Mouse (Mus musculus) CH12.LX (cell line): ENCODE measurements around the gene Clk2. TPM values are rescaled to one million over a fixed set of nuclear protein-coding genes. Genes with fewer than 3 reads are reported as not detected.

Experiments used
- DNase-seq: peaks from one replicate; pipeline ENCODE4 v3.0.0-alpha.2; 2013; ENCODE audit errors: extremely low read depth
- H3K27ac ChIP-seq: 2 replicates; pipeline ENCODE4 v1.5.1; 2012; ENCODE audit warnings: low read depth, mild to moderate bottlenecking, control low read depth, moderate library complexity; ENCODE audit not compliant: insufficient read depth
- H3K27me3 ChIP-seq: replicated peaks from 2 replicates; pipeline ENCODE3; 2012; ENCODE audit warnings: inconsistent platforms
- H3K36me3 ChIP-seq, 2 experiments: replicated peaks in 1 of 2; 2 replicates each; pipeline versions ENCODE3 to v1.6.1; 2012; ENCODE audit warnings: inconsistent platforms in 1 of 2, low read length in 1 of 2, mild to moderate bottlenecking in 1 of 2, mixed read lengths in 1 of 2, moderate library complexity in 1 of 2; ENCODE audit not compliant: control insufficient read depth in 1 of 2, insufficient read depth in 1 of 2
- H3K4me1 ChIP-seq, 2 experiments: 2 replicates each; pipeline ENCODE4 v1.6.1; 2012; ENCODE audit warnings: inconsistent platforms in 1 of 2, moderate library complexity in 1 of 2; ENCODE audit not compliant: insufficient read depth in 2 of 2, control insufficient read depth in 1 of 2
- H3K4me2 ChIP-seq: 2 replicates; pipeline ENCODE4 v1.6.1; 2012; ENCODE audit warnings: low read depth, mild to moderate bottlenecking, control low read depth; ENCODE audit not compliant: poor library complexity, insufficient read depth, severe bottlenecking
- H3K4me3 ChIP-seq, 3 experiments: fragments of 150-350 bp in 1 of 3; sonication (generic) in 1 of 3; replicated peaks in 1 of 3; 2 replicates each; pipeline versions ENCODE3 to v1.5.1; 2011 to 2012; ENCODE audit warnings: low read depth in 2 of 3, low read length in 2 of 3, mild to moderate bottlenecking in 2 of 3, moderate library complexity in 2 of 3, control low read depth in 1 of 3, improper control_type of control experiment in 1 of 3, inconsistent platforms in 1 of 3, mixed read lengths in 1 of 3; ENCODE audit not compliant: poor library complexity in 1 of 3
- H3K79me2 ChIP-seq: replicated peaks from 2 replicates; pipeline ENCODE4 v1.6.1; 2012; ENCODE audit warnings: mild to moderate bottlenecking, moderate library complexity; ENCODE audit not compliant: control insufficient read depth, poor library complexity, insufficient read depth, severe bottlenecking; ENCODE audit errors: extremely low read depth
- H3K9ac ChIP-seq: 2 replicates; pipeline ENCODE4 v1.6.1; 2012; ENCODE audit warnings: low read depth, mild to moderate bottlenecking, control low read depth, moderate library complexity; ENCODE audit not compliant: insufficient read depth
- H3K9me3 ChIP-seq: replicated peaks from 2 replicates; pipeline ENCODE3; 2012; ENCODE audit warnings: low read length, inconsistent platforms, mixed read lengths
- BHLHE40 ChIP-seq: IDR thresholded peaks from 2 replicates; pipeline ENCODE4 v1.6.1; 2011; ENCODE audit warnings: mild to moderate bottlenecking, low read depth, low read length, improper control_type of control experiment
- CHD1 ChIP-seq: IDR thresholded peaks from 2 replicates; pipeline ENCODE4 v1.6.1; 2012; ENCODE audit warnings: low read depth, low read length, improper control_type of control experiment, inconsistent platforms
- CHD2 ChIP-seq: IDR thresholded peaks from 2 replicates; pipeline ENCODE4 v1.6.1; 2011; ENCODE audit warnings: low read length, improper control_type of control experiment
- CTCF ChIP-seq, 2 experiments: IDR thresholded peaks in 1 of 2; conservative IDR thresholded peaks in 1 of 2; 2 replicates each; pipeline ENCODE4 v1.5.1; 2011 to 2012; ENCODE audit warnings: low read depth in 2 of 2, low read length in 2 of 2, improper control_type of control experiment in 1 of 2, inconsistent platforms in 1 of 2, mild to moderate bottlenecking in 1 of 2, moderate library complexity in 1 of 2
- E2F4 ChIP-seq: IDR thresholded peaks from 2 replicates; pipeline ENCODE4 v1.6.1; 2011; ENCODE audit warnings: low read depth, low read length, improper control_type of control experiment; ENCODE audit not compliant: insufficient replicate concordance
- ELF1 ChIP-seq: IDR thresholded peaks from 2 replicates; pipeline ENCODE4 v1.6.1; 2014; ENCODE audit warnings: low read depth, mild to moderate bottlenecking, inconsistent platforms, low read length, improper control_type of control experiment
- EP300 ChIP-seq: IDR thresholded peaks from 2 replicates; pipeline ENCODE4 v1.6.1; 2011; ENCODE audit warnings: low read length, improper control_type of control experiment
- ETS1 ChIP-seq: conservative IDR thresholded peaks from 2 replicates; pipeline ENCODE4 v1.6.1; 2012; ENCODE audit warnings: low read depth, mild to moderate bottlenecking, inconsistent platforms, low read length, improper control_type of control experiment, moderate library complexity
- GABPA ChIP-seq: IDR thresholded peaks from 2 replicates; pipeline ENCODE4 v1.6.1; 2012; ENCODE audit warnings: low read depth, low read length, improper control_type of control experiment, inconsistent platforms; ENCODE audit not compliant: insufficient replicate concordance
- HCFC1 ChIP-seq: IDR thresholded peaks from 2 replicates; pipeline ENCODE4 v1.6.1; 2012; ENCODE audit warnings: low read depth, mild to moderate bottlenecking, inconsistent platforms, low read length, improper control_type of control experiment
- IRF4 ChIP-seq: IDR thresholded peaks from 2 replicates; pipeline ENCODE4 v1.6.1; 2014; ENCODE audit warnings: low read depth, mild to moderate bottlenecking, inconsistent platforms, low read length, improper control_type of control experiment
- JUN ChIP-seq: IDR thresholded peaks from 2 replicates; pipeline ENCODE4 v1.6.1; 2011; ENCODE audit warnings: low read depth, mild to moderate bottlenecking, low read length, improper control_type of control experiment, moderate library complexity; ENCODE audit not compliant: insufficient read depth
- JUND ChIP-seq: conservative IDR thresholded peaks from 2 replicates; pipeline ENCODE4 v1.6.1; 2011; ENCODE audit warnings: low read depth, low read length, improper control_type of control experiment
- KAT2A ChIP-seq: IDR thresholded peaks from 2 replicates; pipeline ENCODE4 v1.6.1; 2012; ENCODE audit warnings: low read length, improper control_type of control experiment, inconsistent platforms; ENCODE audit not compliant: insufficient replicate concordance
- MAFK ChIP-seq: IDR thresholded peaks from 2 replicates; pipeline ENCODE4 v1.6.1; 2011; ENCODE audit warnings: low read length, improper control_type of control experiment; ENCODE audit not compliant: insufficient replicate concordance
- MAX ChIP-seq: IDR thresholded peaks from 2 replicates; pipeline ENCODE4 v1.6.1; 2011; ENCODE audit warnings: low read length, improper control_type of control experiment
- MAZ ChIP-seq: IDR thresholded peaks from 2 replicates; pipeline ENCODE4 v1.6.1; 2012; ENCODE audit warnings: low read depth, mild to moderate bottlenecking, inconsistent platforms, low read length, improper control_type of control experiment, moderate library complexity
- MEF2A ChIP-seq: IDR thresholded peaks from 2 replicates; pipeline ENCODE4 v1.6.1; 2014; ENCODE audit warnings: low read depth, mild to moderate bottlenecking, inconsistent platforms, low read length, improper control_type of control experiment, borderline replicate concordance
- MXI1 ChIP-seq: IDR thresholded peaks from 2 replicates; pipeline ENCODE4 v1.6.1; 2011; ENCODE audit warnings: mild to moderate bottlenecking, low read depth, low read length, improper control_type of control experiment
- MYC ChIP-seq: IDR thresholded peaks from 2 replicates; pipeline ENCODE4 v1.6.1; 2011; ENCODE audit warnings: low read depth, mild to moderate bottlenecking, improper control_type of control experiment, low read length
- NELFE ChIP-seq: IDR thresholded peaks from 2 replicates; pipeline ENCODE4 v1.6.1; 2011; ENCODE audit warnings: low read depth, low read length, improper control_type of control experiment
- NRF1 ChIP-seq: IDR thresholded peaks from 2 replicates; pipeline ENCODE4 v1.6.1; 2014; ENCODE audit warnings: low read depth, mild to moderate bottlenecking, inconsistent platforms, low read length, improper control_type of control experiment, moderate library complexity
- PAX5 ChIP-seq: IDR thresholded peaks from 2 replicates; pipeline ENCODE4 v1.6.1; 2012; ENCODE audit warnings: low read length, inconsistent platforms, mixed read lengths
- POLR2A ChIP-seq: IDR thresholded peaks from 2 replicates; pipeline ENCODE4 v1.6.1; 2011; ENCODE audit warnings: low read depth, mild to moderate bottlenecking, improper control_type of control experiment, low read length
- POLR2AphosphoS2 ChIP-seq: IDR thresholded peaks from 2 replicates; pipeline ENCODE4 v1.6.1; 2011; ENCODE audit warnings: low read depth, low read length, improper control_type of control experiment
- RAD21 ChIP-seq: IDR thresholded peaks from 2 replicates; pipeline ENCODE4 v1.6.1; 2011; ENCODE audit warnings: low read depth, mild to moderate bottlenecking, low read length, improper control_type of control experiment, moderate library complexity
- RCOR1 ChIP-seq: conservative IDR thresholded peaks from 2 replicates; pipeline ENCODE4 v1.6.1; 2012; ENCODE audit warnings: low read depth, mild to moderate bottlenecking, inconsistent platforms, low read length, improper control_type of control experiment
- SIN3A ChIP-seq: IDR thresholded peaks from 2 replicates; pipeline ENCODE4 v1.6.1; 2012; ENCODE audit warnings: low read length, improper control_type of control experiment, inconsistent platforms
- SMC3 ChIP-seq: IDR thresholded peaks from 2 replicates; pipeline ENCODE4 v1.6.1; 2011; ENCODE audit warnings: low read depth, low read length, improper control_type of control experiment
- TBP ChIP-seq: conservative IDR thresholded peaks from 2 replicates; pipeline ENCODE4 v1.6.1; 2011; ENCODE audit warnings: low read depth, low read length, improper control_type of control experiment
- TCF12 ChIP-seq: IDR thresholded peaks from 2 replicates; pipeline ENCODE4 v1.6.1; 2014; ENCODE audit warnings: low read depth, mild to moderate bottlenecking, inconsistent platforms, low read length, improper control_type of control experiment
- UBTF ChIP-seq: IDR thresholded peaks from 2 replicates; pipeline ENCODE4 v1.6.1; 2012; ENCODE audit warnings: low read depth, mild to moderate bottlenecking, inconsistent platforms, low read length, improper control_type of control experiment, moderate library complexity
- USF1 ChIP-seq: IDR thresholded peaks from 2 replicates; pipeline ENCODE4 v1.6.1; 2014; ENCODE audit warnings: low read depth, mild to moderate bottlenecking, inconsistent platforms, low read length, improper control_type of control experiment
- USF2 ChIP-seq: conservative IDR thresholded peaks from 2 replicates; pipeline ENCODE4 v1.6.1; 2011; ENCODE audit warnings: low read depth, low read length, improper control_type of control experiment
- ZC3H11A ChIP-seq: IDR thresholded peaks from 2 replicates; pipeline ENCODE4 v1.6.1; 2012; ENCODE audit warnings: low read depth, mild to moderate bottlenecking, inconsistent platforms, low read length, improper control_type of control experiment
- ZKSCAN1 ChIP-seq: IDR thresholded peaks from 2 replicates; pipeline ENCODE4 v1.6.1; 2012; ENCODE audit warnings: low read depth, inconsistent platforms, low read length, improper control_type of control experiment, borderline replicate concordance
- ZMIZ1 ChIP-seq: IDR thresholded peaks from 2 replicates; pipeline ENCODE4 v1.6.1; 2012; ENCODE audit warnings: low read depth, mild to moderate bottlenecking, inconsistent platforms, low read length, improper control_type of control experiment
- ZNF384 ChIP-seq: IDR thresholded peaks from 2 replicates; pipeline ENCODE4 v1.6.1; 2012; ENCODE audit warnings: low read depth, low read length, improper control_type of control experiment, inconsistent platforms
- dilution Hi-C: fragments of 300-500 bp; cut with MboI; formaldehyde crosslinking; loops from 2 replicates; pipeline ENCODE4 v1.14.3; 2020; ENCODE audit warnings: low sequenced_read_pairs; ENCODE audit not compliant: extremely low pct_unique_long_range_greater_than_20kb, extremely low pct_ligation_motif_present
- in situ Hi-C: fragments of 300-500 bp; cut with MboI; formaldehyde crosslinking; loops from 3 replicates; pipeline ENCODE4 v1.14.3; 2019; ENCODE audit warnings: low sequenced_read_pairs, low pct_ligation_motif_present, low pct_unique_long_range_greater_than_20kb, mixed read lengths
- polyA plus RNA-seq: library from polyadenylated mRNA; unstranded; fragments of >175 nt; gene quantifications from 2 replicates; pipeline ENCODE4 v1.2.1, GENCODE M21; 2012; ENCODE audit warnings: low read depth; ENCODE audit not compliant: insufficient read length
- total RNA-seq, 2 experiments: library from RNA; depleted of rRNA; stranded (reverse); fragments of 300-350 nt in 1 of 2; fragments of >200 nt in 1 of 2; gene quantifications; 2 replicates each; pipeline ENCODE4 v1.2.3; 2012 to 2014

Clk2 gene
- total and polyA plus RNA-seq, 3 experiments = 18.8 to 72.0 (median 29.9) TPM

DNA sequence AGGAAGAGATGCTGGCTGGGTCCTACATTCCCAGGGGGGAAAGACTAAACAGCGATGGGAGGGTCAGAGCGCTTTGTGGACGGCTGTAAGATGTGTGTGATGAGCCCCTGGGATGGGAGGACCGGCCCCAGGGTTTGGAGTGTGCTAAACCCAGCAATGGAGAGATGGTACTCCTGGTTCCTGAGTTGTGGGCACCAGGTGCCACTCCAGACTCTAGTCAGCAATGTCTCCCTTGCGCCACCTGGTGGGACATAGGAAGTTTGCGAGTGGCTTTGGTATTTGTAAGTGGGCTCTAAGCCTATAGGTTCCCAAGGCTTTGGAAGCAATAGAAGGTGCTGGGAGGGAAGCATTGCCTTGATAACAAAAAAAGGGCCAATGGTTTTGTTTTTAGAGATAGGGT lies 51.3 kb downstream of the Clk2 start:
- TF ChIP-seq SMC3 = peak; percentile 95
- TF ChIP-seq MEF2A = no peak
- no peak for TF ChIP-seq TBP
- no peak for TF ChIP-seq POLR2AphosphoS2
- no peak for TF ChIP-seq CHD2
- TF ChIP-seq MAZ = no peak
- no peak for TF ChIP-seq JUN
- TF ChIP-seq HCFC1 = no peak
- TF ChIP-seq ZKSCAN1 = no peak
- peak; percentile 59 for TF ChIP-seq IRF4
- TF ChIP-seq TCF12 = 0 out of 2 replicates have a peak, but pooled peaks have one; percentile 54
- no peak for TF ChIP-seq EP300
- no peak for TF ChIP-seq ELF1
- TF ChIP-seq KAT2A = no peak
- TF ChIP-seq POLR2A = 0 out of 2 replicates have a peak, but pooled peaks have one; percentile 17
- no peak for TF ChIP-seq CHD1
- TF ChIP-seq ZNF384 = no peak; the same call in 1 of the 2 replicates
- no peak for TF ChIP-seq GABPA
- no peak for TF ChIP-seq E2F4
- no peak for TF ChIP-seq MAFK
- no peak for TF ChIP-seq SIN3A
- TF ChIP-seq NRF1 = no peak
- no peak for TF ChIP-seq ETS1
- 0 out of 2 replicates have a peak, but pooled peaks have one; percentile 6 for TF ChIP-seq MXI1
- peak; percentile 49; the same call in 1 of the 2 replicates for TF ChIP-seq MYC
- no peak for TF ChIP-seq RCOR1
- TF ChIP-seq ZC3H11A = no peak; the same call in 1 of the 2 replicates
- TF ChIP-seq NELFE = no peak; the same call in 1 of the 2 replicates
- TF ChIP-seq CTCF (conservative IDR thresholded peaks at IDR 0.05 in 1 of 2, IDR thresholded peaks at IDR 0.05 in 1 of 2; ENCODE audit: low read depth in 2 of 2, low read length in 2 of 2) = peak; percentile 88 to 95
- TF ChIP-seq USF1 = no peak
- TF ChIP-seq ZMIZ1 = no peak
- TF ChIP-seq JUND = no peak
- no peak for TF ChIP-seq USF2
- TF ChIP-seq BHLHE40 = no peak
- TF ChIP-seq UBTF = no peak
- TF ChIP-seq PAX5 = no peak
- peak; percentile 35; the same call in 1 of the 2 replicates for TF ChIP-seq MAX
- peak; percentile 78 for TF ChIP-seq RAD21
- dilution Hi-C loops (no loop called here), in situ Hi-C loops (no loop called here)
- H3K4me1 ChIP-seq = peaks cover 5 to 33% of the 10 kb centered on the region in 2 experiments; a peak in 3 of 4 replicates
- peaks cover 4 to 26% of the 10 kb centered on the region in 2 experiments for H3K36me3 ChIP-seq
- peak; percentile 92 for DNase-seq
- H3K4me3 ChIP-seq = peak overlapping the region in 2 of 3 experiments; percentile 19 to 25
- H3K9ac ChIP-seq = 0 out of 2 replicates have a peak overlapping the region, but pooled peaks have one; percentile 43
- H3K27me3 ChIP-seq = no peaks in the 10 kb centered on the region
- peaks cover 14% of the 10 kb centered on the region for H3K79me2 ChIP-seq
- H3K9me3 ChIP-seq = no peaks in the 10 kb centered on the region
- peak overlapping the region; percentile 94 for H3K4me2 ChIP-seq
- no peak overlapping the region for H3K27ac ChIP-seq
